Mouse (Mus musculus): ENCODE results near the gene Pprc1. TPM values are rescaled to one million over a fixed set of nuclear protein-coding genes. Genes with fewer than 3 reads are reported as not detected.

The Pprc1 gene
- polyA plus RNA-seq, 1 experiment from 2014 or later, result 21.8 TPM

- no peak for ATAC-seq
- Histone ChIP-seq H3K36me3 (no peaks in the 10 kb centered on the region), H3K27me3 (no peaks in the 10 kb centered on the region), H3K27ac (no peak overlapping the region), H3K9ac (replicated peaks) (no peak overlapping the region), H3K4me3 (replicated peaks) (no peak overlapping the region), H3K4me2 (replicated peaks) (no peak overlapping the region), H3K4me1 (replicated peaks) (no peaks in the 10 kb centered on the region), H3K9me3 (no peaks in the 10 kb centered on the region)
- WGBS, result 82% methylated on average over 2 of the region's 2 CpGs
Observed at GRCm38 (mm10) chr19:46104187-46104557, 59.5 kb downstream of the Pprc1 start.

- Histone ChIP-seq H3K4me1 (replicated peaks) (no peaks in the 10 kb centered on the region), H3K4me2 (replicated peaks) (no peak overlapping the region), H3K4me3 (replicated peaks) (no peak overlapping the region), H3K27ac (no peak overlapping the region), H3K9me3 (no peaks in the 10 kb centered on the region), H3K36me3 (no peaks in the 10 kb centered on the region), H3K27me3 (no peaks in the 10 kb centered on the region), H3K9ac (replicated peaks) (no peak overlapping the region)
- ATAC-seq, result no peak
- WGBS, result 83% methylated on average over 2 of the region's 2 CpGs
Observed at GRCm38 (mm10) chr19:46110214-46110613, 65.5 kb downstream of the Pprc1 start.

GRCm38 (mm10) chr19:46110781-46111180 lies 66.1 kb downstream of the Pprc1 start:
- H3K36me3 ChIP-seq, result no peaks in the 10 kb centered on the region
- no peaks in the 10 kb centered on the region for H3K27me3 ChIP-seq
- no peak overlapping the region for H3K4me3 ChIP-seq (replicated peaks)
- H3K4me1 ChIP-seq (replicated peaks), result no peaks in the 10 kb centered on the region
- H3K27ac ChIP-seq, result no peak overlapping the region
- H3K9ac ChIP-seq (replicated peaks), result no peak overlapping the region
- H3K4me2 ChIP-seq (replicated peaks), result no peak overlapping the region
- H3K9me3 ChIP-seq, result no peaks in the 10 kb centered on the region
- WGBS, result 92% methylated on average over 5 of the region's 5 CpGs
- no peak for ATAC-seq

- Histone ChIP-seq H3K27ac (no peak overlapping the region), H3K36me3 (no peaks in the 10 kb centered on the region), H3K4me3 (replicated peaks) (no peak overlapping the region), H3K9ac (replicated peaks) (no peak overlapping the region), H3K9me3 (no peaks in the 10 kb centered on the region), H3K4me1 (replicated peaks) (no peaks in the 10 kb centered on the region), H3K4me2 (replicated peaks) (no peak overlapping the region), H3K27me3 (no peaks in the 10 kb centered on the region)
- WGBS, result 47% methylated on average over 4 of the region's 4 CpGs
- no peak for ATAC-seq
Observed at GRCm38 (mm10) chr19:46114617-46115016, 69.9 kb downstream of the Pprc1 start.

GRCm38 (mm10) chr19:46119458-46119857 lies 74.8 kb downstream of the Pprc1 start:
- no peak for ATAC-seq
- Histone ChIP-seq H3K9ac (replicated peaks) (no peak overlapping the region), H3K36me3 (no peaks in the 10 kb centered on the region), H3K4me3 (replicated peaks) (no peak overlapping the region), H3K27me3 (no peaks in the 10 kb centered on the region), H3K4me2 (replicated peaks) (no peak overlapping the region), H3K27ac (no peak overlapping the region), H3K9me3 (no peaks in the 10 kb centered on the region), H3K4me1 (replicated peaks) (no peaks in the 10 kb centered on the region)
- 90% methylated on average over 3 of the region's 3 CpGs for WGBS

GRCm38 (mm10) chr19:46120872-46121271 lies 76.2 kb downstream of the Pprc1 start:
- H3K4me2 ChIP-seq (replicated peaks), result no peak overlapping the region
- H3K4me1 ChIP-seq (replicated peaks), result no peaks in the 10 kb centered on the region
- H3K9ac ChIP-seq (replicated peaks), result no peak overlapping the region
- no peak for ATAC-seq
- no peak overlapping the region for H3K4me3 ChIP-seq (replicated peaks)
- H3K27me3 ChIP-seq, result no peaks in the 10 kb centered on the region
- WGBS, result 82% methylated on average over 6 of the region's 6 CpGs
- no peaks in the 10 kb centered on the region for H3K9me3 ChIP-seq
- H3K36me3 ChIP-seq, result no peaks in the 10 kb centered on the region
- no peak overlapping the region for H3K27ac ChIP-seq

Other genes with a start within 250 kb of the Pprc1 start
- 2.8 and 3.0 TPM in 2 replicates for gene Kcnip2, start 228.8 kb upstream of the Pprc1 start, polyA plus RNA-seq (2015; fragmentation: Nextera tagmentation; extraction: Ambion mirVana)
- gene Armh3, start 46.4 kb upstream of the Pprc1 start, polyA plus RNA-seq (2015; fragmentation: Nextera tagmentation; extraction: Ambion mirVana), result 22.1 and 23.4 TPM in 2 replicates
- 2.0 TPM in 2 replicates for gene Hps6, start 41.4 kb upstream of the Pprc1 start, polyA plus RNA-seq (2015; fragmentation: Nextera tagmentation; extraction: Ambion mirVana)
- gene Ldb1, start 328 bp downstream of the Pprc1 start, polyA plus RNA-seq (2015; fragmentation: Nextera tagmentation; extraction: Ambion mirVana), result 121 and 140 TPM in 2 replicates
- 82.9 and 85.4 TPM in 2 replicates for gene Nolc1, start 31.0 kb downstream of the Pprc1 start, polyA plus RNA-seq (2015; fragmentation: Nextera tagmentation; extraction: Ambion mirVana)
- gene Elovl3, start 87.0 kb downstream of the Pprc1 start, polyA plus RNA-seq (2015; fragmentation: Nextera tagmentation; extraction: Ambion mirVana), result 1.1 TPM in 1 of 2 replicates, not detected in the other
- 1.6 and 9.9 TPM in 2 replicates for gene Pitx3, start 103.4 kb downstream of the Pprc1 start, polyA plus RNA-seq (2015; fragmentation: Nextera tagmentation; extraction: Ambion mirVana)
- 68.2 and 70.5 TPM in 2 replicates for gene Gbf1, start 107.6 kb downstream of the Pprc1 start, polyA plus RNA-seq (2015; fragmentation: Nextera tagmentation; extraction: Ambion mirVana)

All from midbrain, embryonic 13.5 days (tissue).